Mouse (Mus musculus) liver, adult 2 months (tissue): Measurements from ENCODE around the gene Gpr18. TPM values are rescaled to one million over a fixed set of nuclear protein-coding genes. Genes with fewer than 3 reads are reported as not detected.

ENCODE experiments used
- DNase-seq: peaks from one replicate; pipeline ENCODE4 v3.0.0-alpha.2; 2011; ENCODE audit warnings: low read depth, low spot score; ENCODE audit errors: extremely low read depth
- H3K27ac ChIP-seq: fragments of 200-500 bp; replicated peaks from 2 replicates; pipeline ENCODE4 v1.5.1; 2012; ENCODE audit warnings: low read depth, mild to moderate bottlenecking, control low read depth, inconsistent platforms, low read length; ENCODE audit not compliant: insufficient read depth
- H3K27me3 ChIP-seq: fragments of 200-500 bp; 2 replicates; pipeline ENCODE4 v1.6.1; 2012; ENCODE audit warnings: mild to moderate bottlenecking, moderate library complexity, low read length, inconsistent platforms; ENCODE audit not compliant: control insufficient read depth, insufficient read depth
- H3K36me3 ChIP-seq: fragments of 200-500 bp; 2 replicates; pipeline ENCODE4 v1.6.1; 2012; ENCODE audit warnings: low read length, inconsistent platforms; ENCODE audit not compliant: control insufficient read depth, insufficient read depth
- H3K4me1 ChIP-seq: fragments of 200-500 bp; 2 replicates; pipeline ENCODE4 v1.6.1; 2011; ENCODE audit warnings: low read length; ENCODE audit not compliant: control insufficient read depth, insufficient read depth
- H3K4me3 ChIP-seq: fragments of 200-500 bp; 2 replicates; pipeline ENCODE4 v1.5.1; 2011; ENCODE audit warnings: low read depth, mild to moderate bottlenecking, control low read depth, low read length, moderate library complexity; ENCODE audit not compliant: insufficient read depth
- H3K79me2 ChIP-seq: fragments of 200-500 bp; 2 replicates; pipeline ENCODE4 v1.6.1; 2012; ENCODE audit warnings: inconsistent platforms, mild to moderate bottlenecking, low read length, moderate library complexity; ENCODE audit not compliant: control insufficient read depth, insufficient read depth
- H3K9ac ChIP-seq: fragments of 200-500 bp; 2 replicates; pipeline ENCODE4 v1.6.1; 2012; ENCODE audit warnings: low read depth, mild to moderate bottlenecking, control low read depth, inconsistent platforms, low read length
- CTCF ChIP-seq: fragments of 200-500 bp; IDR thresholded peaks from 2 replicates; pipeline ENCODE4 v1.5.1; 2011; ENCODE audit warnings: low read depth, low read length, control low read depth
- POLR2A ChIP-seq: fragments of 200-500 bp; IDR thresholded peaks from 2 replicates; pipeline ENCODE4 v1.6.1; 2011; ENCODE audit warnings: low read length, control low read depth; ENCODE audit not compliant: insufficient read depth; ENCODE audit errors: extremely low read depth
- WGBS: fragments of 180-500 bp; shearing (Covaris S2); methylation state at CpG from one replicate; pipeline ENCODE4 v1.1.7; 2018; 5-methylcytosine and 5-hydroxymethylcytosine counted together
- polyA plus RNA-seq: library from polyadenylated mRNA; depleted of rRNA; stranded (reverse); fragments of >200 nt; gene quantifications from 2 replicates; pipeline ENCODE4 v1.2.3, GENCODE M21; 2012
- total RNA-seq: library from RNA; depleted of rRNA; stranded (reverse); fragments of >200 nt; gene quantifications from 2 replicates; pipeline ENCODE4 v1.2.3, GENCODE M21; 2014

Gene Gpr18
- total and polyA plus RNA-seq, 2 experiments, result 0.37 to 0.93 TPM

GRCm38 (mm10) chr14:121933906-121934596 is 18.5 kb upstream of the Gpr18 start:
- DNase-seq, result no peak
- Histone ChIP-seq H3K79me2 (peaks cover 3% of the 10 kb centered on the region; the same call in 1 of the 2 replicates), H3K9ac (no peak overlapping the region), H3K36me3 (no peaks in the 10 kb centered on the region), H3K4me1 (peaks cover 4% of the 10 kb centered on the region), H3K27me3 (no peaks in the 10 kb centered on the region), H3K4me3 (no peak overlapping the region), H3K27ac (no peak overlapping the region)
- TF ChIP-seq CTCF, result no peak
- TF ChIP-seq POLR2A, result no peak
- WGBS, result 83% methylated on average over 7 of the region's 7 CpGs

GRCm38 (mm10) chr14:121932180-121932579 is 16.6 kb upstream of the Gpr18 start:
- Histone ChIP-seq H3K4me3 (no peak overlapping the region), H3K9ac (no peak overlapping the region), H3K27me3 (no peaks in the 10 kb centered on the region), H3K36me3 (no peaks in the 10 kb centered on the region), H3K79me2 (peaks cover 7% of the 10 kb centered on the region; the same call in 1 of the 2 replicates), H3K27ac (no peak overlapping the region), H3K4me1 (peaks cover 4% of the 10 kb centered on the region)
- WGBS, result 96% methylated on average over 4 of the region's 4 CpGs
- no peak for DNase-seq
- TF ChIP-seq CTCF, result no peak
- TF ChIP-seq POLR2A, result no peak

GRCm38 (mm10) chr14:121931594-121931993 is 16.0 kb upstream of the Gpr18 start:
- DNase-seq, result no peak
- 95% methylated on average over 3 of the region's 3 CpGs for WGBS
- H3K27me3 ChIP-seq, result no peaks in the 10 kb centered on the region

GRCm38 (mm10) chr14:121930731-121931383 is 15.3 kb upstream of the Gpr18 start:
- TF ChIP-seq POLR2A (no peak), CTCF (no peak)
- H3K4me1 ChIP-seq, result peaks cover 4% of the 10 kb centered on the region

More at GRCm38 (mm10) chr14:121931594-121931993, 16.0 kb upstream of the Gpr18 start:
- Histone ChIP-seq H3K4me1 (peaks cover 4% of the 10 kb centered on the region), H3K79me2 (peaks cover 7% of the 10 kb centered on the region; the same call in 1 of the 2 replicates), H3K4me3 (no peak overlapping the region), H3K36me3 (no peaks in the 10 kb centered on the region), H3K27ac (no peak overlapping the region), H3K9ac (no peak overlapping the region)
- no peak for TF ChIP-seq CTCF
- no peak for TF ChIP-seq POLR2A

GRCm38 (mm10) chr14:121929243-121929951 is 13.8 kb upstream of the Gpr18 start:
- Histone ChIP-seq H3K4me1 (peaks cover 4% of the 10 kb centered on the region), H3K36me3 (no peaks in the 10 kb centered on the region), H3K4me3 (no peak overlapping the region), H3K27me3 (no peaks in the 10 kb centered on the region), H3K79me2 (peaks cover 7% of the 10 kb centered on the region; the same call in 1 of the 2 replicates), H3K9ac (no peak overlapping the region), H3K27ac (peak overlapping the region; percentile 80)
- 69% methylated on average over 12 of the region's 12 CpGs for WGBS
- no peak for TF ChIP-seq POLR2A
- TF ChIP-seq CTCF, result no peak
- DNase-seq, result peak; percentile 29

More at GRCm38 (mm10) chr14:121930731-121931383, 15.3 kb upstream of the Gpr18 start:
- Histone ChIP-seq H3K9ac (no peak overlapping the region), H3K4me3 (no peak overlapping the region), H3K79me2 (peaks cover 7% of the 10 kb centered on the region; the same call in 1 of the 2 replicates), H3K27ac (no peak overlapping the region), H3K27me3 (no peaks in the 10 kb centered on the region), H3K36me3 (no peaks in the 10 kb centered on the region)
- no peak for DNase-seq
- WGBS, result 76% methylated on average over 7 of the region's 7 CpGs
